Mouse (Mus musculus): ENCODE data around the gene Ins2.

DNA sequence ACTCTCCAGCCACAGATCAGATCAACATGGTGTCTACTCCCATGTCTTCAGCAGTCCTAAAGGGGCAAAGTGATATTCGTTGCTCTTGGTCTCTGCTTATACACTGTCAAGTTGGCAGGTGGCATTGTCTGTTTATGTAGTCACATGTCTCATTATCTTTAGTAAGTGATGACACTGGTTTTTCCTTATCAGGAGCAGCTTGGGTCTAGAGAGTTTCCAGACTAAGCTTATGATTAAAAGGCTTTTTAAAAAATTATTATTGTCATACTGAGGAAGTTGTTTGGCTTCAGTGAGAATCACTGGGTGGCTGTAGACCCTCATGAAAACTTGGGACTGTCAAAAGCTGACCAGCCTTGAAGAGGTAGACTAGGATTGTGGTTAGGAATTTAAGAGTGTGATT lies at the start of gene Ins2:
- TF ChIP-seq POLR2A (IDR thresholded peaks at IDR 0.05; ENCODE audit: borderline replicate concordance, extremely low read depth, low read depth, low read length) (no peak), CTCF (IDR thresholded peaks at IDR 0.05; ENCODE audit: insufficient read depth, low read length) (no peak)
